Mouse (Mus musculus) small intestine, adult 2 months (tissue): ENCODE measurements around the gene Top2a.

ENCODE experiments used
- CTCF ChIP-seq: fragments of 200-500 bp; IDR thresholded peaks from 2 replicates; pipeline ENCODE4 v1.5.1; 2012; ENCODE audit warnings: low read depth, mild to moderate bottlenecking, control low read depth, inconsistent platforms, low read length, moderate library complexity, mixed read lengths; ENCODE audit not compliant: insufficient replicate concordance, insufficient read length; ENCODE audit errors: extremely low read depth
- POLR2A ChIP-seq: fragments of 200-500 bp; IDR thresholded peaks from 2 replicates; pipeline ENCODE4 v1.6.1; 2012; ENCODE audit warnings: low read depth, mild to moderate bottlenecking, control low read depth, inconsistent platforms, low read length, moderate library complexity

GRCm38 (mm10) chr11:98995987-98996386, 28.0 kb downstream of the Top2a start:
- TF ChIP-seq CTCF, result no peak
- TF ChIP-seq POLR2A, result no peak
